Mouse (Mus musculus): Measurements from ENCODE around the gene Cox17. TPM values are rescaled to one million over a fixed set of nuclear protein-coding genes. Genes with fewer than 3 reads are reported as not detected.

Cox17 gene
- polyA plus RNA-seq, 1 experiment from 2014 or later: 186 TPM

- Histone ChIP-seq H3K36me3 (ENCODE audit: control insufficient read depth, insufficient read depth, low read length) (no peaks in the 10 kb centered on the region), H3K9ac (ENCODE audit: low read length) (no peak overlapping the region), H3K4me1 (ENCODE audit: control insufficient read depth, insufficient read depth, low read length) (no peaks in the 10 kb centered on the region), H3K4me3 (replicated peaks; ENCODE audit: low read length) (no peak overlapping the region), H3K4me2 (ENCODE audit: low read depth, low read length) (no peak overlapping the region), H3K27ac (ENCODE audit: low read length) (no peak overlapping the region), H3K9me3 (replicated peaks; ENCODE audit: control insufficient read depth, low read length) (no peaks in the 10 kb centered on the region), H3K27me3 (ENCODE audit: control insufficient read depth, insufficient read depth, low read length) (no peaks in the 10 kb centered on the region)
- WGBS: 58% methylated on average over 5 of the region's 5 CpGs
- ATAC-seq (ENCODE audit: insufficient read depth, low FRiP score): no peak
Measured at GRCm38 (mm10) chr16:38354185-38354913, 7.6 kb downstream of the Cox17 start.

- Histone ChIP-seq H3K27me3 (ENCODE audit: control insufficient read depth, insufficient read depth, low read length) (no peaks in the 10 kb centered on the region), H3K4me3 (replicated peaks; ENCODE audit: low read length) (no peak overlapping the region), H3K9ac (ENCODE audit: low read length) (no peak overlapping the region), H3K4me1 (ENCODE audit: control insufficient read depth, insufficient read depth, low read length) (peaks cover 7% of the 10 kb centered on the region; the same call in 1 of the 2 replicates), H3K27ac (ENCODE audit: low read length) (no peak overlapping the region), H3K4me2 (ENCODE audit: low read depth, low read length) (no peak overlapping the region), H3K36me3 (ENCODE audit: control insufficient read depth, insufficient read depth, low read length) (no peaks in the 10 kb centered on the region), H3K9me3 (replicated peaks; ENCODE audit: control insufficient read depth, low read length) (no peaks in the 10 kb centered on the region)
- 87% methylated on average over 6 of the region's 6 CpGs for WGBS
- no peak for ATAC-seq (ENCODE audit: insufficient read depth, low FRiP score)
Measured at GRCm38 (mm10) chr16:38358256-38358812, 11.5 kb downstream of the Cox17 start.

- no peak for ATAC-seq (ENCODE audit: insufficient read depth, low FRiP score)
- 88% methylated on average over 2 of the region's 2 CpGs for WGBS
Measured at GRCm38 (mm10) chr16:38359241-38359640, 12.4 kb downstream of the Cox17 start.

GRCm38 (mm10) chr16:38359857-38360256, 13.1 kb downstream of the Cox17 start:
- Histone ChIP-seq H3K4me1 (ENCODE audit: control insufficient read depth, insufficient read depth, low read length) (peaks cover 7% of the 10 kb centered on the region; the same call in 1 of the 2 replicates), H3K36me3 (ENCODE audit: control insufficient read depth, insufficient read depth, low read length) (no peaks in the 10 kb centered on the region), H3K4me3 (replicated peaks; ENCODE audit: low read length) (no peak overlapping the region), H3K9ac (ENCODE audit: low read length) (no peak overlapping the region), H3K27me3 (ENCODE audit: control insufficient read depth, insufficient read depth, low read length) (no peaks in the 10 kb centered on the region), H3K27ac (ENCODE audit: low read length) (no peak overlapping the region), H3K9me3 (replicated peaks; ENCODE audit: control insufficient read depth, low read length) (no peaks in the 10 kb centered on the region), H3K4me2 (ENCODE audit: low read depth, low read length) (no peak overlapping the region)
- no peak for ATAC-seq (ENCODE audit: insufficient read depth, low FRiP score)
- 54% methylated on average over 3 of the region's 3 CpGs for WGBS

More at GRCm38 (mm10) chr16:38359241-38359640, 12.4 kb downstream of the Cox17 start:
- H3K9me3 ChIP-seq (replicated peaks; ENCODE audit: control insufficient read depth, low read length): no peaks in the 10 kb centered on the region
- H3K4me1 ChIP-seq (ENCODE audit: control insufficient read depth, insufficient read depth, low read length): peaks cover 7% of the 10 kb centered on the region; the same call in 1 of the 2 replicates
- H3K4me3 ChIP-seq (replicated peaks; ENCODE audit: low read length): no peak overlapping the region
- no peaks in the 10 kb centered on the region for H3K27me3 ChIP-seq (ENCODE audit: control insufficient read depth, insufficient read depth, low read length)
- H3K9ac ChIP-seq (ENCODE audit: low read length): no peak overlapping the region
- no peaks in the 10 kb centered on the region for H3K36me3 ChIP-seq (ENCODE audit: control insufficient read depth, insufficient read depth, low read length)
- H3K27ac ChIP-seq (ENCODE audit: low read length): no peak overlapping the region
- no peak overlapping the region for H3K4me2 ChIP-seq (ENCODE audit: low read depth, low read length)

GRCm38 (mm10) chr16:38360317-38360716, 13.5 kb downstream of the Cox17 start:
- no peak overlapping the region for H3K4me2 ChIP-seq (ENCODE audit: low read depth, low read length)
- H3K27ac ChIP-seq (ENCODE audit: low read length): no peak overlapping the region
- H3K36me3 ChIP-seq (ENCODE audit: control insufficient read depth, insufficient read depth, low read length): no peaks in the 10 kb centered on the region
- H3K9ac ChIP-seq (ENCODE audit: low read length): no peak overlapping the region
- H3K4me3 ChIP-seq (replicated peaks; ENCODE audit: low read length): no peak overlapping the region
- no peaks in the 10 kb centered on the region for H3K9me3 ChIP-seq (replicated peaks; ENCODE audit: control insufficient read depth, low read length)
- peaks cover 7% of the 10 kb centered on the region; the same call in 1 of the 2 replicates for H3K4me1 ChIP-seq (ENCODE audit: control insufficient read depth, insufficient read depth, low read length)
- ATAC-seq (ENCODE audit: insufficient read depth, low FRiP score): no peak
- WGBS: 31% methylated on average over 2 of the region's 2 CpGs
- H3K27me3 ChIP-seq (ENCODE audit: control insufficient read depth, insufficient read depth, low read length): no peaks in the 10 kb centered on the region

GRCm38 (mm10) chr16:38361933-38362332, 15.1 kb downstream of the Cox17 start, which contains the start of gene Popdc2:
TSS of gene Popdc2 (plus strand) at chr16:38362209.
- Histone ChIP-seq H3K4me3 (replicated peaks; ENCODE audit: low read length) (peak within 1 kb of the TSS; percentile 31), H3K9me3 (replicated peaks; ENCODE audit: control insufficient read depth, low read length) (no peaks in the 10 kb centered on the region), H3K36me3 (ENCODE audit: control insufficient read depth, insufficient read depth, low read length) (no peaks in the 10 kb centered on the region), H3K27me3 (ENCODE audit: control insufficient read depth, insufficient read depth, low read length) (no peaks in the 10 kb centered on the region), H3K4me1 (ENCODE audit: control insufficient read depth, insufficient read depth, low read length) (peaks cover 7% of the 10 kb centered on the region; the same call in 1 of the 2 replicates), H3K4me2 (ENCODE audit: low read depth, low read length) (peak within 1 kb of the TSS; percentile 30), H3K27ac (ENCODE audit: low read length) (peak within 1 kb of the TSS; percentile 52), H3K9ac (ENCODE audit: low read length) (peak within 1 kb of the TSS; percentile 47)
- ATAC-seq (ENCODE audit: insufficient read depth, low FRiP score): peak; percentile 56; the same call in 1 of the 2 replicates
- WGBS: 13% methylated on average over 10 of the region's 10 CpGs

- 0 out of 2 replicates have a peak, but pooled peaks have one; percentile 13 for ATAC-seq (ENCODE audit: insufficient read depth, low FRiP score)
- 65% methylated on average over 20 of the region's 20 CpGs for WGBS
- Histone ChIP-seq H3K27ac (ENCODE audit: low read length) (peak overlapping the region; percentile 52), H3K9ac (ENCODE audit: low read length) (peak overlapping the region; percentile 47), H3K4me2 (ENCODE audit: low read depth, low read length) (peak overlapping the region; percentile 30), H3K27me3 (ENCODE audit: control insufficient read depth, insufficient read depth, low read length) (no peaks in the 10 kb centered on the region), H3K4me1 (ENCODE audit: control insufficient read depth, insufficient read depth, low read length) (peaks cover 7% of the 10 kb centered on the region; the same call in 1 of the 2 replicates), H3K36me3 (ENCODE audit: control insufficient read depth, insufficient read depth, low read length) (no peaks in the 10 kb centered on the region), H3K9me3 (replicated peaks; ENCODE audit: control insufficient read depth, low read length) (no peaks in the 10 kb centered on the region), H3K4me3 (replicated peaks; ENCODE audit: low read length) (peak overlapping the region; percentile 31)
Measured at GRCm38 (mm10) chr16:38362493-38363255, 15.9 kb downstream of the Cox17 start.

- peak overlapping the region; percentile 31 for H3K4me3 ChIP-seq (replicated peaks; ENCODE audit: low read length)
Measured at GRCm38 (mm10) chr16:38363256-38363595, 16.4 kb downstream of the Cox17 start.

GRCm38 (mm10) chr16:38363657-38364056, 16.9 kb downstream of the Cox17 start:
- Histone ChIP-seq H3K9me3 (replicated peaks; ENCODE audit: control insufficient read depth, low read length) (no peaks in the 10 kb centered on the region), H3K4me1 (ENCODE audit: control insufficient read depth, insufficient read depth, low read length) (peaks cover 7% of the 10 kb centered on the region; the same call in 1 of the 2 replicates), H3K9ac (ENCODE audit: low read length) (no peak overlapping the region), H3K27me3 (ENCODE audit: control insufficient read depth, insufficient read depth, low read length) (no peaks in the 10 kb centered on the region), H3K27ac (ENCODE audit: low read length) (no peak overlapping the region), H3K4me3 (replicated peaks; ENCODE audit: low read length) (peak overlapping the region; percentile 31), H3K36me3 (ENCODE audit: control insufficient read depth, insufficient read depth, low read length) (no peaks in the 10 kb centered on the region), H3K4me2 (ENCODE audit: low read depth, low read length) (peak overlapping the region; percentile 30)
- 75% methylated on average over 7 of the region's 7 CpGs for WGBS
- no peak for ATAC-seq (ENCODE audit: insufficient read depth, low FRiP score)

More at GRCm38 (mm10) chr16:38363256-38363595, 16.4 kb downstream of the Cox17 start:
- Histone ChIP-seq H3K27ac (ENCODE audit: low read length) (no peak overlapping the region), H3K4me2 (ENCODE audit: low read depth, low read length) (peak overlapping the region; percentile 30), H3K9ac (ENCODE audit: low read length) (no peak overlapping the region), H3K9me3 (replicated peaks; ENCODE audit: control insufficient read depth, low read length) (no peaks in the 10 kb centered on the region), H3K36me3 (ENCODE audit: control insufficient read depth, insufficient read depth, low read length) (no peaks in the 10 kb centered on the region), H3K4me1 (ENCODE audit: control insufficient read depth, insufficient read depth, low read length) (peaks cover 7% of the 10 kb centered on the region; the same call in 1 of the 2 replicates), H3K27me3 (ENCODE audit: control insufficient read depth, insufficient read depth, low read length) (no peaks in the 10 kb centered on the region)
- no peak for ATAC-seq (ENCODE audit: insufficient read depth, low FRiP score)
- 48% methylated on average over 3 of the region's 3 CpGs for WGBS

All from stomach, embryonic 16.5 days (tissue).